Mouse (Mus musculus) testis, adult 2 months (tissue): ENCODE data around the gene Scel.

Experiments used
- CTCF ChIP-seq: fragments of 200-500 bp; IDR thresholded peaks from 2 replicates; pipeline ENCODE4 v1.5.1; 2012; ENCODE audit warnings: low read depth, mild to moderate bottlenecking, inconsistent platforms, low read length, moderate library complexity; ENCODE audit not compliant: control insufficient read depth, insufficient read depth, insufficient replicate concordance
- POLR2A ChIP-seq: fragments of 200-500 bp; IDR thresholded peaks from 2 replicates; pipeline ENCODE4 v1.6.1; 2012; ENCODE audit warnings: low read depth, mild to moderate bottlenecking, inconsistent platforms, low read length, moderate library complexity; ENCODE audit not compliant: control insufficient read depth

DNA sequence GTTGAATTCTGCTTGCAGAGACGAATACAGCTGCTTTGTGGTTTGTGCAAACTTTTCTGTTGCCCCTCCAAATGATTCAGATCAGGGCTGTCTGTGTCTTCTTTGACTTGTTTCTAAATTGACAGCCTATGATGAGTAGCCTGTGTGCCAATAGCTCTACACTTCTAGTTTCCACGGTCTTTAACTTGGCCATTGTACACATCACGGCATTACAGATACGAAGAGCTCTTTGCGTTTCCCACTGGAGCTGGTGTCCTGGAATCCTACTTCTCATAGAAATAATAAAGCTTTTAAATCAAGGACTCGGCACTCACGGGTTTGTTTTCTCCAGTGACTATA lies 300 bp downstream of the Scel start:
- no peak for TF ChIP-seq CTCF
- no peak for TF ChIP-seq POLR2A
